Mouse (Mus musculus): ENCODE data around the gene Pla2g6.

DNA sequence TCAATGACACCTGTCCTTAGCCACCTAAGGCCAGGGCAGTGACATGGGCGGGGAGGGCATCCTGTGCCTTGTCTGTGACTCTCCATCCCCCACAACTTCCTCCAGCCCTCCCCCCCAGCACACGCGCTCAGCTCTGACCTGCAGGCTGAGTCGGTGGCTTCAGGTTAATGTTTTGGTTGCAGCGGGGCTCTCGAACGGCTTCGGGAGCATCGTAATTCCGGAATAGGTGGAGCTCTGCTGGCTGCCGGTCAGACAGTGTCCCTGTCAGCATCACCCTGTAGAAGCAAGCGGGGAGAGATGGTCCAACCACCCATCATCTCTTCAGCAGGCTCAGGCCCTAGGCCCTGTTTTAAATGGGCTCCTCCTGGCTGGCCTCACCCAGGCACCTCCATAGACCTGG is 38.7 kb downstream of the Pla2g6 start:
- TF ChIP-seq CTCF (IDR thresholded peaks at IDR 0.05; ENCODE audit: low read depth) (no peak), EP300 (IDR thresholded peaks at IDR 0.05; ENCODE audit: low read depth) (no peak)

Measured in heart, postnatal 0 days (tissue).